Mouse (Mus musculus): ENCODE results near the gene Timm8b. TPM values are rescaled to one million over a fixed set of nuclear protein-coding genes. Genes with fewer than 3 reads are reported as not detected.

Gene Timm8b
- total RNA-seq (2017): 95.8 to 107 TPM (median 98.7 TPM) in 3 replicates

DNA sequence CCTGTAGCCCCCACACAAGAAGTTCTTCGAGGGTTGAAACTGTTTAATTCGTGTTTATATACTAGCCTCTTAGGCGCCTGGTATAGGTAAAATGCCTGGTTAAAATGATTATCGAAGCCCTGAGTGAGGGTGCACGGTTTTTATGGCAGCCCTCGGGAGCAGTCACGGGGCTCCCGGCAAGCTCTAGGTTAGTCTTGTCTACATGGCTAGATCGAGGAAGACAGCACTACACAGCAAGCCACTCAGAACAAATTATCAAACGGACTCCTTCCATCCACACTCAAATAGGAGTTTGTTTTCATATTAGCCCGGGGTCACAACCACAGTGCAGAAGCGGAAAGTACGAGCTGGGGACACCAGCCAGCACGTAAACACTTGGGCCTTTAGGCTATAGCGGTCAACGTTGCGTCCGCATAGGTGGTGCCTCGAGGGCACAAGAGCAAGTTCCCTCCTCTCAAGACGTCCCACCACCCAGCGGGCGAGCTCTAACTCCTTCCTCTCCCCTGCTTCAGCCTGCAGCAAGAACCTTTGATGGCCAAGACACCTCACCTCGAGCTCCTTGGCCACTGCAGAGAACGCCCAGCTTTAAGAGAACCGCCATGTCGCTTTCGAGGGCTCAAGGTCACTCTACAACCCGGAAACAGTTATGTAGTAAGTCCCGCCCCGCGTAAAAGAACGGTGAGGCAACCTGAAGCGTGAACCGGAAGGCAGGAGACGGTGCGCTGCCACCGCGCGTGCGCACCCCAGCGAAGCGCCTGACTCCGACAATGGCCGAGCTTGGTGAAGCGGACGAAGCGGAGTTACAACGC lies at the start of gene Timm8b, which contains the start of gene Sdhd:
Timm8b (plus strand) TSS at position 722 of the 809 bp plus-strand sequence.
Sdhd (minus strand) TSS at position 624 of the 809 bp plus-strand sequence.
- peak; percentile 95 for ATAC-seq (replicated peaks; ENCODE audit: insufficient number of reproducible peaks, low FRiP score, low TSS enrichment, poor library complexity, severe bottlenecking)

DNA sequence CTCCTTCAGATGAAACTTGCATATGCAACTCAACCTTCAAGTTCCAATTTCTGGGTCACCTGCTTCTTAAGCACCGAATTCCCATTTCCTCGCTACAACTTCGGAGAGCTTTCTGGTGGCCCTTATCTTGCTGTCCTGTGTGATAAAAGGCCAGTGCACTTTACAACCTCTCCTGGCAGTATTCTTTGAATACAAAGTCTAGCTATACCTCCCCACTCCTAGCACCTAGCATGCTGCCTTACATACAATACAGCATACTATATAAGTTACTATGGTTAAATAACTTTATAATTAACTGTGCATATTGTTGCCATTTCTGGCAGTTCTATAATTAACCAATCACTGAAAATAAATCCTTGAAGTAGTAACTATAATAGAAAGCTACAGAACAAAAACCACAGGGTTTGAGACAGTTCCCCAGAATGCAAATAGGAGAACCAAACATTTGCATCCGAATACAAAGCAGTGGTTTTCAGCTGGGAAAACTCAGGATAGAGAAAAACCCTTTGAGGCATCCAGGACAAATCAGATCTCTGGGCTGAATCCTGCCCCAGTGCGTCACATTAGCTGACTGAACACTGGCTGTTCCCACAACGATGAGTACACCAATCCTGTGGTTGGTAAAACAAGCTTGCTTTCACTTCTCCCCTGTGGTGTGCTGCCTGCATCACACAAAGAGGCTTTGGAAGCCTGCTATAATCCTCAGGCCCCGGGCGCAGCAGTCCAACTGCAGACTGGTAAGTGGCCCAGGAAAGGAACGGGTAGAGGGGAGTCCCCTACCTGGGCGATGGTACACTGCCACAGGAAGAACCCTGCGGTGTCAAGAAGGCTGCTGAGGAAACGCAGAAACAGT lies 49.2 kb upstream of the Timm8b start, which contains the start of gene Il18:
Il18 (plus strand) TSS at position 587 of the 853 bp plus-strand sequence.
- peak; percentile 95 for ATAC-seq (replicated peaks; ENCODE audit: insufficient number of reproducible peaks, low FRiP score, low TSS enrichment, poor library complexity, severe bottlenecking)

DNA sequence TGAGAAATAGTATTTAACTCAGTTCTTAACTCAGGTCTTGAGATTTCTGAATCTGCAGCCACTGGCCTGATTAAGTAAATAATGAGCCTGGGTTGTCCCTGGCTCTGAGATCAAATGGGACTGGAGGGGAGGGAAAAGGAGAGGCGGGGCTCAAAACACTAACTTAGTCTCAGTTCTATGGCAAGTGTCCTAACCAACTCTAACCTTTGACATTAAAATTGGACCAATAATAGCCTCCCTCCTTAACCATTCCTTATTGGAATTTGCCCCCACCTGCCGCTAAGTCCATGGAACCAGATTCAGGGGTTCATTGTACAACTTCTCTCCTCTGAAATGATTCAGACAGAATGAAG lies 48.6 kb upstream of the Timm8b start, which contains the start of gene Bco2:
Bco2 (minus strand) TSS at position 88 of the 353 bp plus-strand sequence.
- ATAC-seq (replicated peaks; ENCODE audit: insufficient number of reproducible peaks, low FRiP score, low TSS enrichment, poor library complexity, severe bottlenecking): no peak

DNA sequence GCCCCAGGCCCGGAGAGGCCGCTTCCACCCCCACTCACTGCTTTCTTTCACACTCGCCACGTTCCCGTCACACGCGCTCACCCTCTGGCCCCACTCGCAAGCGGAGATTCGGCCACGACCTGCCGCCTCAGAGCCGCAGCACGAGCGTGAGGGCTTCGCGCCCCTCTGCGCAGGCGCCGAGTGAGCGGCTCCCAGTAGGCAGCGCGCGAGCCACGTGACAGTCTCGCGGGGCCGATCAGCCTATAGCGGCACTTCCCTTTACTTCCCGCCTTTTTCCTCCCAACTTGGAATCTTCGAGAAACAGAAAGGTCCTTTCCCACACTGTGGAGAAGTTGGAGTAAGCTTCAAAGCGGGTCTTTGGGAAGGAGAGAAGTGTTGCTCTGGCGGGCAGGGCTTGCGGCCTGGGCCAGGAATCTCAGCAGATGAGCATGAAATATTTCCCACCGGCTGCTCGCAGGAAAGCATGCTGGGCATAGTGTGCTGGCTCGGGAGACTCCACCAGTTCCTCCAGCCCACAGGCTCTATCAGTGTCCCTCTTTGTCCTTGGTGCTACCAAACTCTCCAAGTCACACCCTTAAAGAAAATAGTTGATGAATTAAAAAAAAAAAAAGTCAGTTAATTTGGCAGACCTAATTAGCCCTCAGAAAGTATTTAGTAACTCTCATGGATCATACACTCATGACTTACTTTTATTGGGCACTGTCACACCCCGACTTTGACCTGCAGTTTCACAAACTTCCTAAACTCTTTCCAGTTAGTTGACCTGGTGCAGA lies 42.4 kb upstream of the Timm8b start, which contains the start of gene Tex12:
Tex12 (minus strand) TSS at position 181 of the 773 bp plus-strand sequence.
- ATAC-seq (replicated peaks; ENCODE audit: insufficient number of reproducible peaks, low FRiP score, low TSS enrichment, poor library complexity, severe bottlenecking): no peak

DNA sequence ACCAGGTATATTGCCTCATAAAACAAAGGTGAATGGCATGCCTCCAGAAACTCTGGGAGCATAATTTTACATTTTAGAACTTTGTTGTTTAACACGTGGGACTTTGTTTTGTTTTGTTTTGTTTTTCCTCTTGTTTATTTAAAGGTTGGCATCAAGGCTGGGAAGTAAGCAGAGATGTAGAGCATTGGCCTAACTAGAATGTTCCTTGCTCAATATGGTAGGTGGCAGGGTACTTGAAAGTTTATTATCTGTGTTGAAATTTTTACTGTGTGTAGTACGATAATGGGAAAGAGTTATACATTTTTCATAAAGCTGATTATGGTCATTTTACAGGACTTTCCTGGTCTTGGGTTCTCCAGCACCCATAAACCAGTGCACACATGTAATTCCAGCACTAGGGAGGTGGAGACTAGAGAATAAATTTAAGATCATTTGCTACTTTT lies 41.8 kb upstream of the Timm8b start:
- ATAC-seq (replicated peaks; ENCODE audit: insufficient number of reproducible peaks, low FRiP score, low TSS enrichment, poor library complexity, severe bottlenecking): no peak

DNA sequence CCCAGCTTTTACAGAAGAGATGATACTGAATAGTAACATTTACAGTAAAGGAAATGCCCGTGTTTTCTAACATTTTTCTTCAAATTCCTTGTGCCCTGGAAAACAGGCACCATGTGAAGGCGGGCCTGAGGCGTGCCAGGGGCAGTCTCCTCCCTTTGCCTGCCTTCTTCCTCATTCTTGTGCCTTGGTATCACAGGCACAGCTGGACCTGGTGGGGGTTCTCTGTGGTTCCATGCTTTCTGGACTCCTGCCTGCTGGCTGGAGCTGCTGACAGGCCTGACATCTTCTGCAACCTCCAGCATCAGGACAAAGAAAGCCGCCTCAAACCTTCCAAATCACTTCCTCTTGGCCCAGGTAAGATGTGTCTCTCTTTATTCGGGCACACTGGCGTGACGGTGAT lies 38.5 kb upstream of the Timm8b start:
- ATAC-seq (replicated peaks; ENCODE audit: insufficient number of reproducible peaks, low FRiP score, low TSS enrichment, poor library complexity, severe bottlenecking): no peak

DNA sequence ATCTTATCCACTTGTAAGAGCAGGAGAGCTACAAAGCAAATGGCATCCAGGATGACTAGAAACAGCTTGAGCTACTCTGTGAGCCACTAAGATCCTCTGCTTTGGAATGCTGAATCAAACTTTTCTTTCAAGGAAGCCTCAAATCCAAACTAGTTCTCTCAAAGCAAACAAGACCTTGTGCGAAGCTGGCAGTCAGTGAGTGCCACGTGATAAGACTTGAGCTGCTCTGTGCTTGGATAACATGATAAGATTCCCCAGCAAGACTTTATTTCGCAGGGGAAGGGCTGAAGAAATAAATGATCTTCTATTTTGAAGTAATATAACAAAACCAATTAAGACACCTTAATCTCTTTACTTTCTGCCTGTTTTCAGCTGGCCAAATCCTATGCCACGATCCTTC lies 37.8 kb upstream of the Timm8b start:
- no peak for ATAC-seq (replicated peaks; ENCODE audit: insufficient number of reproducible peaks, low FRiP score, low TSS enrichment, poor library complexity, severe bottlenecking)

DNA sequence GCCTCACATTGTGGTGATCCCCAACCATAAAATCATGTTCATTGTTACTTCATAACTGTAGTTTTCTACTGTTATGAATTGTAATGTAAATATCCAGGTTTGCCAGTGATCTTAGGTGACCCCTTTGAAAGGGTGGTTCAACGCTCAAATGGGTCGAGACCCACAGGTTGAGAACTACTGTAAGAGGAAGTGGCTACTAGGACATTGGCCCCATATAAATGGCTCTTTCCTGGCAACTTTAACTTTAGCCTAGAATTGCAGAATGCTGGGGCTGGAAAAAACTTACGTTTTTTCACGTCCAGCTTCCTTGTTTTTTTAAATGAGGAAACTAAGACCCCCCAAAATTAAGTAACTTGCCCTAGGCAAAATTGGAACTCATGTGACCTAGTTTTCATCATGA lies 36.3 kb upstream of the Timm8b start:
- ATAC-seq (replicated peaks; ENCODE audit: insufficient number of reproducible peaks, low FRiP score, low TSS enrichment, poor library complexity, severe bottlenecking): no peak

DNA sequence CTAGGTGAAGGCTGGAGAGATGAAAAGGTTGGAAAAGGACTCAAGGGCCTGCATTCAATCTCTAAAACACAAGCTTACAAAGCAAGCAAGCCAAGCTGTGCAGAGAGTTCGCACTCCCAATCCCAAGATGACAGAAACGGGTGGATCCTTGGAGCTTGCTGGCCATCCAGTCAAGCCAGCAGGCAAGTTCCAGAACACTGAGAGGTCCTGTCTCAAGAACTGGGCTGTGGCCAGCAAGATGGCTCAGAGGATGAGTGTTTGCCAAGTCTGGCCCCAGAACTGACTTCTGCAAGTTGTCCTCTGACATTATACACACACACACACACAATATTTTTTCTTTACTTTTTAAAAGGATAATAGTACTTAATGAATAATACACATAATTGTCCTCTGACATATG lies 35.8 kb upstream of the Timm8b start:
- ATAC-seq (replicated peaks; ENCODE audit: insufficient number of reproducible peaks, low FRiP score, low TSS enrichment, poor library complexity, severe bottlenecking): no peak

DNA sequence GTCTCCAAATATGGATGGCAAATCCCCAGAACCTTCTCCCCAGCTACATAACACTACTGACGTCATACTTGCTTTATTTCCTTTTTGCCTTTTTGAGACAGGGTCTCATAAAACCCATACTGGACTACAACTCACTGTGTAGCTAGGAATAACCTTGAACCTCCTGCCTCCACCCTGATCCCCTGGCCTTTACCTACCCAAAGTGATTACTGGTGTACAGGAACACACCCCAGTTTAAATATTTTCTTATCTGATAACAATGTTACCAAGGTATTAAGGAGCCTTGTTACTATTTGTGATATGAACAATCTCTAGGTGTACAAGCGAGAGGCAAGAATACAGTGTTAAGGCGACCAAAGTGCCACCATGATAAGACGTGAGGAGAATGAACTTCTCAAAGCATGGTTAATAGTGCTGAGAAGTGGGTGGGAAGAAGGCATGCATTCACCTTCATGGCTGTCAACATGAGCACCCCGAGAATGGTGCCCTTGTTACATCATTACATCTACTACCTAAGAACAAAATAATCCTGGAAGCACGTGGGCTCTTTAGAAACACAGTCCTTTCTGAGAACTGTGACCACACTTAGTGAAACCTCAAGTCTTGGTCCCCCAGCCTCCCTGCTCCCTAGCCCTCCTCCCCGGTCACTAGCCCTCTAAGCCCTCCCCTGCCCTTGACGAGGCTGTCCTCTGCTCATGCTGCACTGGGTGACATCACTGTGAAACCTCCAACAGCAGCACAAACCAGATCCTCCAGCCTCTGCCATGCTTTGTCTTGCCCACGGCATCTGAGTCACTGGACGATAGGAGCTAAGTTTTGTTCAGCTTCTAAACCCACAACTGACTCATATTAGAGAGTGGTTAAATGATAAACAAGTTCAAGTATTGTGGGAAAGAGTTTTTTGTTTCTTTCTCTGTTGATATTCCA lies 33.8 kb upstream of the Timm8b start:
- ATAC-seq (replicated peaks; ENCODE audit: insufficient number of reproducible peaks, low FRiP score, low TSS enrichment, poor library complexity, severe bottlenecking): no peak

DNA sequence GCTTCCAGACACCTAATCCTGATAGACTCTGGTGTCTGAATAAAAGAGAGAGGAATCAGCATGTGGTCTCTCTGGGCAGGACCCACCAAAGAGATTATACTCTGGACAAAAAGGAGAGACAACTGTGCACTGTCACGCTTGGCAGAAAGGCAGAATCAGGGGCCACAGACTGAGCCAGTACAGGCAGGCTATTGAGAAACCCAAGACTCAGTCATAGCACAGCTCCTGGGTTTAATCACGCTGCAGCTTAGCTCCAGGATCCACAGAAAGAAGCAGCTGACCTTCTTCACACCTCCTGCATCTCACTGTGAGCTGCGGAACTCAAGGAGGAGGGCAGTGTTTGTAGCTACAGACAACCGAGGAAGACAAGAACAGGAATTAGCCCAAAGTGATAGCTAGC lies 23.3 kb upstream of the Timm8b start:
- ATAC-seq (replicated peaks; ENCODE audit: insufficient number of reproducible peaks, low FRiP score, low TSS enrichment, poor library complexity, severe bottlenecking): no peak

DNA sequence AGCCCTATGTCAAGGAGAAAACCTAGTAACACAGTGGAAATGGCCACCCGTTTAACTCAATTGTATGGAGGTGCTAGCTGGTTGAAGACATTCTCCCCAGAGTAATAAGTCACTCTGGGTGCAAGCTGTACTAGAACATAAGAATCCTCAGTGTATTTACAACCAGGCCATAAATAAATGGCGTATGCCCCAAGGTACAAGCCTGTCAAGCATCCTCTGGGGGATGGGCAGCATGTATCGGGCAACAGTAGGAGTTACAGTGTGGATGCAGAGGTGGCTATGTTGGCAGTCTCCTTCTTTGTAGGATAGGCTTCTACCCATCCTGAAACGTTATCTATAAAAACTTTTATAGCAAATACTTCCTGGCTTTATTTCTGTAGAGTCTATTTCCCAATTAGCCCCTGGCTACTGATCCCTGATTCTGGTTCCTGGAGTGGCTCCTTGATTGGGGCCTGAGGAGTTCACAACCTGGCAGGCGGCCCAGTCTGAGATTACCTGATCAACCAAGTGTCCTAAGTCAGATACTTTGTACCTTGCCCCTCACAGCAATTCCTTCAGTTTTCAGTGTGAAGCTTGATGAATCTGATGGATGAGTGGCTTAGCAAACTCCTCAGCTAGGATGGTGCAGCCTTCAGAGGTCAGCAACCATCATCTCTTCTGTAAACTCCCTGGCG lies 18.4 kb upstream of the Timm8b start:
- no peak for ATAC-seq (replicated peaks; ENCODE audit: insufficient number of reproducible peaks, low FRiP score, low TSS enrichment, poor library complexity, severe bottlenecking)

DNA sequence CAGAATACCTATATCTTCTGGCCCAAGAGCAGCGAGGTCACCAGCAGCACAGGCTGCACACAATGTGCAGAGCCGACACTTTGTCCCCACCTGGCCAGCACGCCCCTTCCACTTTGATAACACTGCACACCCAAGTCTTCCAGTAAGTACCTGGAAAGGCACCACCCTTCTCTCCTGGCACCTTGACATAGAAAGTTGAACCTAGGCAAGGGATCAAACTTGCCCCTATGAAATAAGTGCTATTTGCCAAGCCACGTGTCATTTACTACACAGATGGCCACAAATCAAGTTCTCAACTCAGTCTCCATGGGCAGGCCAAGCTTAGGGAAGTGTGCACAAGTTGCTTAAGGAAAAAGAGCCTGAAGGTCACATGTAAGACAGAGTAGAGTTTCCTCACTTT lies 16.8 kb upstream of the Timm8b start:
- ATAC-seq (replicated peaks; ENCODE audit: insufficient number of reproducible peaks, low FRiP score, low TSS enrichment, poor library complexity, severe bottlenecking): no peak

DNA sequence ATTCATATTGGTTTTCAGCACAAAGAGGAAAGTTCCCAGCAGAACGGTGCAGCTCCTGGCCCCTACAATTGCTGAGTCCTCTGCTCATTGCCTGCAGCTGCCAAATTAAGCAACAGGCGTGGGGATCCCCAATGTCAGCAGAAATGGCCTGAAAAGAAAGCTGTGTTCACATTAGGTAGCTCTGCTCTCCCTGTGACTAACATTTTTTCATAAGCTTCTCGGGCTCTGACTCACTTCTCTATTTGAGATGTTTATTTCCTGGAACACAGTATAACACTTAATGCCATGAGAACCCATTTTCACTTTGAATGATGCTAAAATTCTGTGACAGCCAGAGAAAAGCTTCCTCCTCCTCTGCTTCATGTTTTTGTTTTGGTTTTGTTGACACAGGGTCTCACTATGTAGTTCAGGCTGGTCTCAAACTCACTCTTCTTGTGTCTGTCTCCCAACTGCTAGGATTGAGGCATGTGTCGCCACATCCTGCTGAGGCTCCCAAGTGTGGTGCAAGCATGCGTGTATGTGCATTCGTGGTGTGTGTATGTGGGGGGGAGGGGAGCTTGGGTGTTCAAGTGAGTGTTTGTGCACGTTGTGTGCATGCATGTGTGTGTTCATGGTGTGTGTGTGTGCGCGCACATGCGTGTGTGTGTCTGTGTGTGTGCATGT lies 12.7 kb upstream of the Timm8b start:
- peak; percentile 74 for ATAC-seq (replicated peaks; ENCODE audit: insufficient number of reproducible peaks, low FRiP score, low TSS enrichment, poor library complexity, severe bottlenecking)

DNA sequence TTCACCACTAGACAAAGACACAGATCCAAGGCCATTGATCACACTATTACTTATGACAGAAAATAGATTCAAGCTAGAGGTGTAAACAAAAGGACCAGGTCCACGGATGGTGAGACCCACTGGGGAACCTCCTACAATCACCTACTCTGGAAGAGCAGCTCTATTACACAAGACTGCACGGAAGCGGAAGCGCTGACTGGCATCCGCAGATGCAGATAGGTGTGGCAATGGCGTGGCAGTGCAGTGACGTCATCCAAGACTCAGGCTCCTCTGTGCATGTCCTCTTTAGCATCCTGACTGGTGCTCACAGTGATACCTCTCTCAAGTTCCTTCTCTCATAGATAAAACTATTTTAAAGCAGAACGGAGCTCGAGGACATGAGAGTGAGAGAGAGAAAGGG lies 10.8 kb upstream of the Timm8b start:
- ATAC-seq (replicated peaks; ENCODE audit: insufficient number of reproducible peaks, low FRiP score, low TSS enrichment, poor library complexity, severe bottlenecking): peak; percentile 88

DNA sequence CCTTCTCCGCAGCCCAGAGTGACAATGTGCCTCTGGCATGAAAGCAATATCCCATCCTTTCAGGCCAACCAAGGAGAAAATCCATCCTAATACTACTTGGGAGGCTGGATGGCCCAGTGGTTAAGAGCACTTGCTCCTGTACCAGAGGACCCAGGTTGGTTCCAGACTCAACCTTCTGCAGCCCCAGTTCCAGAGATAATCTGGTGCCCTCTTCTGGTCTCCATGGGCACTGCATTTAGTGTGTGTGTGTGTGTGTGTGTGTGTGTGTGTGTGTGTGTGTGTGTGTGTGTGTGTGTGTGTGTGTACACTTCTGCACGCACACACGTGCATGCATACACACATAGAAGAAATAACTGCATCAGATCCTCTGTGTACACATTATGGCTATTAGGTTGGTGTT lies 10.2 kb upstream of the Timm8b start:
- ATAC-seq (replicated peaks; ENCODE audit: insufficient number of reproducible peaks, low FRiP score, low TSS enrichment, poor library complexity, severe bottlenecking): no peak

All from monocyte, adult 5-6 weeks (primary cell).